ENCODE assay signal across 8 mouse cellular contexts in the genomic region with DNA sequence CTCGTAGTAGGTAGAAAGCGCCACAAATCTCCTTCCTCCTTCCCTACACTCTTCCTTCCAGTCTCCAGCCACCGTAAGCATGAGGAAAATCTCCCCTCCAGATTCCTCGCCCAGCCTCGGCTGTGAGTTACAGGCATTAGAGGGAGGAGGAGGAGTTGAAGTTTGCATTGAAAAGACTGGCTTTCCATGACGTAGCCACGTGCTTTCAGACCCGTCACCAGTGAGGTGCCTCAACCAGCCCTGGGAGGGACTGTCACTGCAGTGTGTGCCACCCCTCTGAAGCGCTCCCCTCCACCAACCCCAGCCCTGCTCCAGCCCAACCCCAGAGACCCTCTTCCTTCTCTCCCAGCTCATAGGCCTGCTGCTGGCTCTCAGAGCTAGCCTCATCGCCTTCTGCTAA. TPM values are rescaled to one million over a fixed set of nuclear protein-coding genes. Genes with fewer than 3 reads are reported as not detected.
DNase-seq lines count a peak whose midpoint lies in the region; ATAC-seq and TF ChIP-seq lines count a peak whose summit lies in the region.

No protein-coding gene starts in this region.

- peak overlapping the region; percentile 48 for H3K4me2 ChIP-seq in lung, embryonic 16.5 days (ENCODE audit: low read depth, low read length)
- H3K4me2 ChIP-seq in forebrain, embryonic 12.5 days = peak overlapping the region; percentile 90
- peak overlapping the region; percentile 66 for H3K4me2 ChIP-seq in intestine, embryonic 14.5 days (ENCODE audit: low read length)
- peak overlapping the region; percentile 37; the same call in 1 of the 2 replicates for H3K4me2 ChIP-seq in liver, embryonic 12.5 days
- H3K4me2 ChIP-seq in stomach, embryonic 15.5 days = peak overlapping the region; percentile 76

- no peak overlapping the region for H3K27ac ChIP-seq in lung, embryonic 16.5 days (ENCODE audit: low read length)
- no peak overlapping the region for H3K27ac ChIP-seq in forebrain, embryonic 12.5 days
- no peak overlapping the region for H3K27ac ChIP-seq in intestine, embryonic 14.5 days (ENCODE audit: low read depth)
- no peak overlapping the region for H3K27ac ChIP-seq in liver, embryonic 12.5 days
- H3K27ac ChIP-seq in stomach, embryonic 15.5 days = no peak overlapping the region

- TF ChIP-seq POLR2A in lung, adult 2 months (IDR thresholded peaks at IDR 0.05; ENCODE audit: borderline replicate concordance, extremely low read depth, low read depth, low read length) = no peak

- no peaks in the 10 kb centered on the region for H3K4me1 ChIP-seq in lung, embryonic 16.5 days (replicated peaks; ENCODE audit: control insufficient read depth, insufficient read depth, low read length)
- no peaks in the 10 kb centered on the region for H3K4me1 ChIP-seq in lung, adult 2 months (ENCODE audit: control insufficient read depth, insufficient read depth, low read length)
- H3K4me1 ChIP-seq in forebrain, embryonic 12.5 days = peaks cover 19% of the 10 kb centered on the region
- H3K4me1 ChIP-seq in intestine, embryonic 14.5 days (replicated peaks; ENCODE audit: control insufficient read depth, insufficient read depth, low read length) = 0 out of 2 replicates have a peak, but pooled peaks cover 4% of the 10 kb centered on the region
- no peaks in the 10 kb centered on the region for H3K4me1 ChIP-seq in liver, embryonic 12.5 days
- peaks cover 8% of the 10 kb centered on the region; the same call in 1 of the 2 replicates for H3K4me1 ChIP-seq in stomach, embryonic 15.5 days

- H3K4me3 ChIP-seq in lung, embryonic 16.5 days (ENCODE audit: low read length) = peak overlapping the region; percentile 10
- no peak overlapping the region for H3K4me3 ChIP-seq in lung, adult 2 months (replicated peaks; ENCODE audit: extremely low read depth, low read depth, low read length)
- H3K4me3 ChIP-seq in forebrain, embryonic 12.5 days (replicated peaks) = peak overlapping the region; percentile 52
- H3K4me3 ChIP-seq in intestine, embryonic 14.5 days (ENCODE audit: low read depth, low read length) = peak overlapping the region; percentile 31
- no peak overlapping the region for H3K4me3 ChIP-seq in liver, embryonic 12.5 days
- peak overlapping the region; percentile 39 for H3K4me3 ChIP-seq in stomach, embryonic 15.5 days (replicated peaks)

- DNase-seq in lung, adult 2 months = no peak
- DNase-seq in intestine, embryonic 14.5 days (ENCODE audit: low spot score) = peak; percentile 66
- DNase-seq in lung, postnatal 25 days (ENCODE audit: low spot score) = no peak
- DNase-seq in ovary, postnatal 36 days (ENCODE audit: low spot score) = no peak

- H3K9me3 ChIP-seq in lung, embryonic 16.5 days (ENCODE audit: control insufficient read depth, low read length) = no peaks in the 10 kb centered on the region
- no peaks in the 10 kb centered on the region for H3K9me3 ChIP-seq in forebrain, embryonic 12.5 days
- H3K9me3 ChIP-seq in intestine, embryonic 14.5 days (ENCODE audit: control insufficient read depth, low read length) = no peaks in the 10 kb centered on the region
- no peaks in the 10 kb centered on the region for H3K9me3 ChIP-seq in liver, embryonic 12.5 days (replicated peaks)
- no peaks in the 10 kb centered on the region for H3K9me3 ChIP-seq in stomach, embryonic 15.5 days

- ATAC-seq in lung, embryonic 16.5 days (ENCODE audit: low read depth) = no peak
- peak; percentile 94 for ATAC-seq in forebrain, embryonic 12.5 days (ENCODE audit: low FRiP score)
- ATAC-seq in intestine, embryonic 14.5 days (replicated peaks; ENCODE audit: low FRiP score, low TSS enrichment, low read depth) = peak; percentile 80
- ATAC-seq in liver, embryonic 12.5 days = no peak
- peak; percentile 85 for ATAC-seq in stomach, embryonic 15.5 days (ENCODE audit: insufficient read depth, low FRiP score, low read depth)

- no peak overlapping the region for H3K9ac ChIP-seq in lung, embryonic 16.5 days (ENCODE audit: low read length)
- H3K9ac ChIP-seq in forebrain, embryonic 12.5 days = peak overlapping the region; percentile 65
- H3K9ac ChIP-seq in intestine, embryonic 14.5 days (ENCODE audit: low read length) = peak overlapping the region; percentile 5; the same call in 1 of the 2 replicates
- H3K9ac ChIP-seq in liver, embryonic 12.5 days = no peak overlapping the region
- no peak overlapping the region for H3K9ac ChIP-seq in stomach, embryonic 15.5 days

- TF ChIP-seq CTCF in lung, adult 2 months (IDR thresholded peaks at IDR 0.05; ENCODE audit: insufficient read depth, low read length) = no peak

- H3K36me3 ChIP-seq in lung, embryonic 16.5 days (ENCODE audit: control insufficient read depth, insufficient read depth, low read length) = no peaks in the 10 kb centered on the region
- H3K36me3 ChIP-seq in forebrain, embryonic 12.5 days (replicated peaks) = no peaks in the 10 kb centered on the region
- no peaks in the 10 kb centered on the region for H3K36me3 ChIP-seq in intestine, embryonic 14.5 days (ENCODE audit: control insufficient read depth, insufficient read depth, low read length)
- no peaks in the 10 kb centered on the region for H3K36me3 ChIP-seq in liver, embryonic 12.5 days
- H3K36me3 ChIP-seq in stomach, embryonic 15.5 days = no peaks in the 10 kb centered on the region

- H3K27me3 ChIP-seq in lung, embryonic 16.5 days (ENCODE audit: control insufficient read depth, insufficient read depth, low read depth, low read length) = peaks cover 21% of the 10 kb centered on the region
- peaks cover 8% of the 10 kb centered on the region; the same call in 1 of the 2 replicates for H3K27me3 ChIP-seq in forebrain, embryonic 12.5 days
- H3K27me3 ChIP-seq in intestine, embryonic 14.5 days (replicated peaks; ENCODE audit: control insufficient read depth, insufficient read depth, low read length) = 0 out of 2 replicates have a peak, but pooled peaks cover 3% of the 10 kb centered on the region
- H3K27me3 ChIP-seq in liver, embryonic 12.5 days (replicated peaks) = peaks cover 24% of the 10 kb centered on the region
- no peaks in the 10 kb centered on the region for H3K27me3 ChIP-seq in stomach, embryonic 15.5 days (replicated peaks)

- WGBS in lung, embryonic 16.5 days = 5% methylated on average over 10 of the region's 10 CpGs
- 6% methylated on average over 10 of the region's 10 CpGs for WGBS in lung, adult 2 months
- under 1% methylated on average over 10 of the region's 10 CpGs for WGBS in forebrain, embryonic 12.5 days
- 6% methylated on average over 10 of the region's 10 CpGs for WGBS in intestine, embryonic 14.5 days
- 8% methylated on average over 10 of the region's 10 CpGs for WGBS in liver, embryonic 12.5 days (ENCODE audit: insufficient replicate concordance)
- WGBS in stomach, embryonic 15.5 days = 5% methylated on average over 10 of the region's 10 CpGs

RNA-seq across cellular contexts. Expression of gene Fgf14, which starts 0.5 kb away (rescaled TPM):
- polyA plus RNA-seq in lung, embryonic 16.5 days (2015; fragmentation: Nextera tagmentation; extraction: Ambion mirVana) = 0.65 and 1.4 TPM in 2 replicates
- polyA plus RNA-seq in lung, adult 2 months (2012; rRNA removed) = 0.06 TPM in 1 of 2 replicates, not detected in the other
- 13.0 and 13.2 TPM in 2 replicates for polyA plus RNA-seq in forebrain, embryonic 12.5 days (2016; fragmentation: Nextera tagmentation; extraction: Ambion mirVana)
- polyA plus RNA-seq in intestine, embryonic 14.5 days (2014; fragmentation: Nextera tagmentation; extraction: Ambion mirVana) = 0.65 and 0.75 TPM in 2 replicates
- polyA plus RNA-seq in liver, embryonic 12.5 days (2016; fragmentation: Nextera tagmentation; extraction: Ambion mirVana) = 0.06 TPM in 1 of 2 replicates, not detected in the other
- polyA plus RNA-seq in stomach, embryonic 15.5 days (2015; fragmentation: Nextera tagmentation; extraction: Ambion mirVana) = 1.5 and 1.9 TPM in 2 replicates

Comparison
In these comparisons a context has a peak if more than half of its experiments do, and no peak if none do; other contexts are left out.
1. H3K4me3 ChIP-seq: peak in lung, embryonic 16.5 days (single experiment), forebrain, embryonic 12.5 days (single experiment), intestine, embryonic 14.5 days (single experiment) and stomach, embryonic 15.5 days (single experiment); none in lung, adult 2 months (single experiment) and liver, embryonic 12.5 days (single experiment).
2. ATAC-seq: peak in forebrain, embryonic 12.5 days (single experiment), intestine, embryonic 14.5 days (single experiment) and stomach, embryonic 15.5 days (single experiment); none in lung, embryonic 16.5 days (single experiment) and liver, embryonic 12.5 days (single experiment).
3. H3K4me2 ChIP-seq: peak in every context shown above with its lines; median percentile 90 in forebrain, embryonic 12.5 days; 76 in stomach, embryonic 15.5 days; 66 in intestine, embryonic 14.5 days; 48 in lung, embryonic 16.5 days; 37 in liver, embryonic 12.5 days.
4. H3K9ac ChIP-seq: peak in forebrain, embryonic 12.5 days (single experiment) and intestine, embryonic 14.5 days (single experiment); none in lung, embryonic 16.5 days (single experiment), liver, embryonic 12.5 days (single experiment) and stomach, embryonic 15.5 days (single experiment).